Mouse (Mus musculus) MN1 (cell line): Measurements from ENCODE around the gene Arhgef26.

Experiments
- DNase-seq: peaks from one replicate; pipeline ENCODE4 v3.0.0-alpha.2; 2016; ENCODE audit warnings: low spot score

Arhgef26 gene

GRCm38 (mm10) chr3:62382853-62383252 lies 44.7 kb downstream of the Arhgef26 start:
- no peak for DNase-seq

- no peak for DNase-seq
Measured at GRCm38 (mm10) chr3:62392636-62393035, 54.5 kb downstream of the Arhgef26 start.

DNA sequence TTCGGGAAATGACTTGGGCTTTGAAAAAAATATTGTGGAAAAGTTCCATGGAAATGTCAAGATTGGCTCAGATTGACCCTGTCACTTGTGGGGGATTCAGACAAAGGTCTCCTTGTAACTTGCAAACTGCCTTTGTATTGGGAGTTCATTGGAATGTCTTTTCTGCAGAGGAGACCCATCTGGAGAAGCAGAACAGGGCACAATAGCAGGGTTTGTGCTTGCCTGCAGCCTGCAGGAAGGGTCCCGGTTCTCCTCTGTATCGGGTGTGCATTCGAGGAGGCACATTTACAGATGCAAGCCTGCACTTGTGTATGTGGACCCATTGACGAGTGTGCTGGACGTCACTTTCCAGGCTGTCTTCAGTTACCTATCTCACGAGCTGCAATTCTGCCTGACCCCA lies 56.1 kb downstream of the Arhgef26 start:
- no peak for DNase-seq

- no peak for DNase-seq
Measured at GRCm38 (mm10) chr3:62395368-62395767, 57.2 kb downstream of the Arhgef26 start.

GRCm38 (mm10) chr3:62396109-62396508 lies 58.0 kb downstream of the Arhgef26 start:
- DNase-seq = no peak

DNA sequence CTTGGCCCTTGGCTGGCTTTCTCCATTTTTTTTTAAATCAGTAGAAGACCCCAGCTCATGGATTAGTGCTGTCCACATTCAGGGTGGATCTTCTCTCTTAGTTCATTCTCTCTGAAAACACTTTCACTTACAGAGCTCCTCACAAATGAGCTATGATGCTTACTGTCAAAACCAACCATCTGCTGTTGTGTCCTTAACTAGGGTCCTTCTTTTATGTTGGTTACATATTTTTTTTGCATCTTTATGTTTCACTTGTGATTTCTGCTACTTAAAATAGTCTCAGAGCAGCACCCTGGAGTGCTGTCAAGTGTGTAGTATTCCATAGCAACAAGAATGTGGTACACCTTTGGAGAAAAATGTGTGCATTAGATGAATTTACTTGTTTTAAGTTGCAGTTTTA lies 60.0 kb downstream of the Arhgef26 start:
- DNase-seq = no peak

GRCm38 (mm10) chr3:62399826-62400746 lies 61.9 kb downstream of the Arhgef26 start:
- no peak for DNase-seq

DNA sequence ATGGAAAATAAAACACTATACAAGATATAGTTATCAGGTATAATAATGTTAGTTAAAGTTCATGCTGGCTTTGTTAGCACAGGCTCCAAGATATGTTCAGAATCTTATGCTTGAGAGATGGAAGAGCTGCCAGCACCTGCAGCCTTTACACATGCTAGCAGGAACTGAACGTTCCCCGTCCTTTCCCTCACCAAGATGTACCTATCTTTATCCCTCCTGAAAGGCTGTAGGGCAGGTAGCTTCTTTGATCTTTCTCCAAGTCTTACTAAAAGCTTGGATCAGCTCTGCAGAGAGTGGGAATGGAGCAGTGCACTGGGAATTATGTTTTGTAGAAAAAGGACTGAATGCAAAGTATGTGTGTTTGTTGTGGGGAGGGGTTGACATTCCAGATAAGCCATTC lies 64.3 kb downstream of the Arhgef26 start:
- DNase-seq = no peak

DNA sequence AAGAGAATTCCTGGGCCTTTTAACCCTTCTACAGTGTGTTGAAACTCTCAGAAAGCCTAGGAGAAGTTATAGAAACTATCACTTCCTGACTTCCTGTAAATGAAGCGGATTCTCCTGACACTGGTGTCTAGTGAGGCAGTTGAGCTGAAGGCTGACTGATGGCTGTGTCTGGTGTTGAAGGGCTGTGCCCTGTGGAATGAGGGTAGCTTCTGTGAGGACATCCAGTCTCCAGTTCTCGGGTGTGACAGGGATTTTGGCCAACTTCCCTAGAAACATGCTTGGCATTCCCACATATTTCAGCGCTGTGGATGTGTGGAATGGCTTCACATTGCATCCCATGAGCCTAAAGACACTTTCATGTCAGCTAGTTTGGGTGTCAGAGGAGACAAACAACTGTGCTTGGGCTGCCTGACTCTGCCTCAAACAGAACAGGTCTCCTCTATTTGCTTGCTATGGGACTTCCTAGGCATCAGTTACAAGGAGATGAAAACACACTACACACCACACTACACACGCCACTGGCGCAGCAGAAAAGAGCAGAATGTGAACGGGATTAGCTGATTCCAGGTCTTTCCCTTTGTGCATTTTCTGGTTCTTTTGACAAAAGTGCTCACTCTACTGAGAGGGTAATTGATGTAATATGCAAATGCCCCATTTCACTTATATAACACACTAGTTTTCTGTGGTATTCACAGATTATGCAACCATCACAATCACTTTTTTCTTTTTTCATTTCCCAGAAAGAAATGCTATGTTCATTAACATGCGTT lies 66.5 kb downstream of the Arhgef26 start:
- DNase-seq = no peak

GRCm38 (mm10) chr3:62409555-62410182 lies 71.5 kb downstream of the Arhgef26 start:
- no peak for DNase-seq

- no peak for DNase-seq
Measured at GRCm38 (mm10) chr3:62410491-62410890, 72.3 kb downstream of the Arhgef26 start.

DNA sequence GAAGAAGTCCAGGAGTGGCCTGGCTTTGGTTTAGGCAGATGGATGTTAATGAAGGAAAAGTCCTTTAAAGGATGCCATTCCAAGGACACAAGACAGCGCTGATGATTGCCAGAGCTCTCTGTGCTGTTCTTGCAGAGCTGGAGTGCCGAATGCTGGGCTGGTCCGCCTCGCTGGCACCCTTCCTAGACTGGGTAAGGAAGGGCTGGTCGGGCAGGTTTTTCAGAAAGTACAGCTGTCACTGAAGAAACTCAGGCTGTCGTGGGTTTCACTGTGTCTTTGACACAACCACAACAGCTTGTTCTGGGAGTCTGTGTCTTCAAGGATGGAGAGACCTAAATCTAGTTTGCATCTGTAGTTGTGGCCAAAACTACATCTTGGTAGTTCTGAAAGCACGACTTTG lies 74.6 kb downstream of the Arhgef26 start:
- DNase-seq = peak; percentile 34

GRCm38 (mm10) chr3:62414926-62415325 lies 76.8 kb downstream of the Arhgef26 start:
- DNase-seq = no peak

- no peak for DNase-seq
Measured at GRCm38 (mm10) chr3:62417458-62417857, 79.3 kb downstream of the Arhgef26 start.

GRCm38 (mm10) chr3:62418387-62419138 lies 80.4 kb downstream of the Arhgef26 start:
- DNase-seq = no peak

DNA sequence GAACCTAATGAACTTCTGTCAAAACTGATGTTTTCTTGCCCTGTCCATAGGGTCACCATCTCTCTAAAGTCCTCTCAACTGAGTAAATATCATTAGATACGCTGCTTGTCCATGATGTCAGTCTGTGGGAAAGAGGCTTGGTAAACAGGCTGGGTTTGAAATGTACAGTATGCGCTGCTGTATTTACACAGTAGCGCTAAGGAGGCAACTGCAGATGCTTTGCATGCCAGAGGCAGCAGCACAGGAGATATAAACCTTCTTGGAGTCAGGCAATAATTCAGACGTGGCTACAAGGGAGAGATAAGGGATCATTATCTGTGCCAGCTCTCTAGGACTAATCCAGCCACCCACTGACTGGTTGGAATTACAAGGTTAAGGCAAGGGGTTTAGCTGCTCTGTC lies 95.5 kb downstream of the Arhgef26 start:
- no peak for DNase-seq

GRCm38 (mm10) chr3:62435923-62436322 lies 97.8 kb downstream of the Arhgef26 start:
- DNase-seq = no peak

- DNase-seq = no peak
Measured at GRCm38 (mm10) chr3:62440431-62440969, 102.4 kb downstream of the Arhgef26 start.

- no peak for DNase-seq
Measured at GRCm38 (mm10) chr3:62443582-62444194, 105.5 kb downstream of the Arhgef26 start.

- no peak for DNase-seq
Measured at GRCm38 (mm10) chr3:62446271-62446670, 108.1 kb downstream of the Arhgef26 start.

- no peak for DNase-seq
Measured at GRCm38 (mm10) chr3:62447151-62447550, 109.0 kb downstream of the Arhgef26 start.
